Mouse (Mus musculus): ENCODE measurements at regions not wholly inside any gene's neighbourhood (a gene's known extent, or its start where the extent isn't known, plus 50 kb on each side); places are given as distances from the start of the nearest gene placed in this dataset.

DNA sequence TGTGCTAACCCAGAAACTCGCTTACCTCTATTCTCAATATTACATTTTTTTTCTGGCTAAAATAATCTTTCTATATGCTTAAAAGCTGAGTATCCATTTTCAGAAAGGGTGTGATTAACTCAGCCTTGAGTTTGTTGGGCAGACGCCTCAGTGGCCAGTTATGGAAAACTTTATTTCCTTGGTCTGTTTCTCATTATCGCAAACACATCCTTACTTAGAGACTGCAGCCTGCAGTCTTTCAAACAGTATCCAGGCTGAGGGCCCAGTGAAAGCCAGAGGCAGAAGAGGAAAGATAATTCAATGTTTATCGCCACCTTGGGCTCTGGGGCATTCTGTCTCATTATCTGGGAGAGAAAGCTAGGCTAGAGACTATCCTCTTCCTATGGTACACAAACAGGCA lies 231.5 kb downstream of the Mreg start:
- TF ChIP-seq POLR2A (IDR thresholded peaks at IDR 0.05; ENCODE audit: low read depth, low read length), result no peak
- no peak for TF ChIP-seq CTCF (IDR thresholded peaks at IDR 0.05; ENCODE audit: borderline replicate concordance, insufficient read depth, low read length)
